Mouse (Mus musculus) cerebellum, postnatal 36 days (tissue): ENCODE results near the gene Sgsm3.

Experiments
- DNase-seq, 2 experiments: peaks; one replicate each; pipeline ENCODE4 v3.0.0; 2021 to 2022; ENCODE audit warnings: mixed read lengths in 2 of 2

Sgsm3 gene

DNA sequence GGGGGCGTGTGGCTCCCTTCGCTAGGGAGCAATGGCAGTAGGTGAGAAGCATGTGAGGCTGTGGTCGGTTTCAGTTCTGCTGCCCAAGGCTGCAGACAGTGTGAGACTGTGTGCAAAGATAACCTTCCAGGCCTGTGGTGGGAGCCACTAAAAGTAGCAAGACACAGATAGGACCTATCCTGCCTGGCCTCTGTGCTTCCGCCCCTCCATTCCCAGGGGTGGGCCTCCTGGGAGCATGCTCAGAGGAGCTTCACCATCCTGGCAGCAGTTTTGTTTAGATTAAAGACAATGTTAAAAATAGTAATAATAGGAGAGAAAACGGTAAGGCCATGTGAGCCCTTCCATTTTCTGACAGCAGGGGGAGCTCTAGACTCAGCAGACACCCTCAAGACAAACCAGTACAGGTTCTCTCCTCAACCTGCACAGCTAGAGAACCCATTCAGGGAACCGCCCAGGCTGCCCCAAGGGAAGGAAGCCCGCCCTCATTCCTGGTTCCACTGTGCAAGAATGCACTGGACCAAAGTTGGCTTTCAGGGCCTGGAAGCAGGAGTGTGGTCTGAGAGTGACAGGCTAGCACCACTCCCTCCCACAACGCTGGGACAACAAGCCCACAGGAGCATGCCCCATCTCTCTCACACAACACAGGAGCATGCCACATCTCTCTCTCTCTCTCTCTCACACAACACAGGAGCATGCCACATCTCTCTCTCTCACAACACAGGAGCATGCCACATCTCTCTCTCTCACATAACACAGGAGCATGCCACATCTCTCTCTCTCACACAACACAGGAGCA lies 50.0 kb downstream of the Sgsm3 start:
- peak; percentile 82 to 87 for DNase-seq

GRCm38 (mm10) chr15:81030891-81031425 lies 53.4 kb downstream of the Sgsm3 start:
- DNase-seq: no peak

- DNase-seq: no peak
Observed at GRCm38 (mm10) chr15:81031611-81032010, 54.0 kb downstream of the Sgsm3 start.

GRCm38 (mm10) chr15:81032941-81033629 lies 55.5 kb downstream of the Sgsm3 start:
- no peak for DNase-seq

DNA sequence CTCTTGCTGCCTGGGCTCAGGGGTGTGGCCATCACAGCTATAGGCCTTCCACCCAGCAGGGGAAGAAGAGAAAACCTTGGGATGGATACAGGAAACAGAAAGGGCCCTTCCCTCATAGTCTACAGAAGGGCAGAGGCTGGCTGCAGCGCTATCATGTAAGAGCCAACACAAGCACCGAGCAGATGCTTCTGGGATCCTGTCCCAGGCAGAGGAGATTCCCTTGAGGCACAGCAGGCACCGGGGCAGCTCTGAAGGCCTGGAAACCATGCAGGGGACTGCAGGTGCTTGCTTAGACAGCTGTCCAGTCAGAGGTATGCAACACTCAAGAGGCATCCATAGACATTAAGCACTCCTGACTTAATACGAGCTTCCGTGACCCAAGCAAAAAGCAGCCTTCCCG lies 56.6 kb downstream of the Sgsm3 start:
- no peak for DNase-seq

GRCm38 (mm10) chr15:81035417-81036162 lies 58.0 kb downstream of the Sgsm3 start:
- DNase-seq: no peak

GRCm38 (mm10) chr15:81038419-81038818 lies 60.9 kb downstream of the Sgsm3 start:
- no peak for DNase-seq

DNA sequence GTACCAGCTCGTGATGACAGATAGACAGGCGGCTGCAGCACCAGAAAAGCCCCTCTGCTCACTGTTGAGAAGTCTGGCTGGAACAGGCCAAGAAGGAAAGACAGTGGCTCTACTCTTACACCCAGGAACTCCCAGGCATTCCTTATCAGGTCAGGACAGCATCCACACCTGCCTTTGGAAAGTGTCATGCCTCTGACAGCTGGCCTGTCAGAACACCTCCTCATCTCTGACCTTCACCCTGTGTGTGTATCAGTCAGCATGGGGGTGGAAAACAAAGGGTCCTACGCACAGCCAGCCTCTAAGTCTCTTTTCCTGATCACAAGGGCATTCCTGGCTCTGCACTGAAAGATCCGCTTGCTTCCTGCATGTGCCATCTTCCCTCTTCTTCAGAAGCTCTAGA lies 64.2 kb downstream of the Sgsm3 start:
- no peak for DNase-seq

DNA sequence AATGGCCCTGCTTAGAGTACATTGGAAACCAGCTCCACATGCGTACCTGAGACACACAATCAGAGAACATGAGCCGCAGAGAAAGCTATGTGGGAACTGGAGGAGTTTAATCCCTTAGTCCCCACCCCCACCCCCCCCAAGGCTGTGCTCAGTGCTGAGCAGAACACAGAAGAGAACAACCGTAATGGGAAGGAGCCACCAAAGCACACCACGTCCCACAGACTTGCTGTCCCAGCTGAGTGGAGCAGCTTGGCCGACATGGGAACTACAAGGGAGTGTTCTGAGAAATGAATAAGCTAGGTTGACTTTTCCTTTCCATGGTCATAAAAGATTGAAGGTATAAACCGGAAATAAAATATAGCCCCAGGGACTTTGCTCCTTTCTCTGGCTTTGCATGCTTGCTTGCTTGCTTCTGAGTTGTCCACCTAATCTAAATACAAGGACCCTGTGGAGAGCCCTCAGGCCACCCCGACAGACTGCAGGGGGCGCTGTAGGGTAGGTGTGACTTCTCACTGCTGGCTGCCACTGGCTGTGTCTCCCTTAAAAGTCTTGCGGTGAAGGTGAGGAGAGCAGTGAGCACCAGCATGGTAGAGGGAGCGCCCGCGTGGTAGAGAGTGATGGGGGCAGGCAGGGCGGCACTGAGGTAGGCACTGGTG lies 64.8 kb downstream of the Sgsm3 start:
- DNase-seq: peak in 1 of 2 experiments; percentile 27

DNA sequence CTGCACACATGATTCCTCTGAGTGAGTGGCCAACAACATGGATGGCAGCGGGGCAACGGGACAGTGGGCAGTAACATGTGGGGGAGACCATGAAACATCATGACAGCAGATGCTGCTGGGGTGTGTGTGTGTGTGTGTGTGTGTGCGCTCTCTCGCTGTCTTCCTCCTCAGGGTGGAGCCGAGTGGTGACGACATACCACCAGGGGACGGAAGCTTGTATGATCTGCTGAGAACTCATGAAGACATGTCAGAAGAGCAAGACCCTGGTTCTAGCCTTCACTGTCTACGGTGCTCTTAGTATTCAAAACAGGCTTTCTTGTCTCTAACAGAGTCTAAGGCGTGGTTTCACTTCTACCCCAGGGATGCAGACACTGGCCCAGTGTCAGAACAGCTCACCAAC lies 66.9 kb downstream of the Sgsm3 start:
- no peak for DNase-seq

DNA sequence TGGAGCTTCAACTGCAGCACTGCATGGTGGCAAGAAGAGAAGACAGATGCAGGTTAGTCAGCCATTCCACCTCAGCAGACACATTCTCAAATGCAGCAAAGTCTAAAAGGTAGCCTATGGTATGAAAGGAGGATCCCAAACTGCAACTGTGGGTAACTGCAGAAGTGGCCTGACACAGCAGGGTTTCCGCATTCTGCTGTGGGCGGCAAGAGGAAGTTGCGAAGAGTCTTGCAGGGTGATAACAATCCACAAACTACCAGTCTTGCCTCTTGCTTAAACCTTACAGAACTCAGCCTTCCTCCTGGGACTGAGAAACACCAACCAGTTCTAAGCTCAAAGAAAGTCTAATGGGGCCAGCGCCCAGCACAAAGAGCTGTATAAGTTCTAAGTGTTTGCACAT lies 67.8 kb downstream of the Sgsm3 start:
- no peak for DNase-seq

GRCm38 (mm10) chr15:81046061-81046460 lies 68.5 kb downstream of the Sgsm3 start:
- no peak for DNase-seq

- no peak for DNase-seq
Observed at GRCm38 (mm10) chr15:81047497-81047896, 69.9 kb downstream of the Sgsm3 start.

- no peak for DNase-seq
Observed at GRCm38 (mm10) chr15:81049401-81050053, 72.0 kb downstream of the Sgsm3 start.

- no peak for DNase-seq
Observed at GRCm38 (mm10) chr15:81050488-81050887, 72.9 kb downstream of the Sgsm3 start.

DNA sequence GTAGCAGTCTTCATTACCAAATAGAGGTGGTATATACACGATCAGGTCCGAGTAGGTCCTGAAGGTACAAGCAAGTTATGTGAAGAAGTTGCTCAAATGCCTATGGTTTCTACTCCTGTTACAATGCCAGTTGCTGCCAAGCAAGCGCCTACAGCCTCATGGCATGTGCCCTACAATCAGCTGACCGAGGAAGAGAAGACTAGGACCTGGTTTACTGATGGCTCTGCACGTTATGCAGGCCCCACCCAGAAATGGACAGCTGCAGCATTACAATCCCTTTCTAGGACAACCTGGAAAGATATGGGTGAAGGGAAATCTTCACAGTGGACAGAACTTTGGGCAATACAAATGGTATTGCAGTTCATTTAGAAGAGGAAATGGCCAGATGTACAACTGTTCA lies 74.9 kb downstream of the Sgsm3 start:
- no peak for DNase-seq

DNA sequence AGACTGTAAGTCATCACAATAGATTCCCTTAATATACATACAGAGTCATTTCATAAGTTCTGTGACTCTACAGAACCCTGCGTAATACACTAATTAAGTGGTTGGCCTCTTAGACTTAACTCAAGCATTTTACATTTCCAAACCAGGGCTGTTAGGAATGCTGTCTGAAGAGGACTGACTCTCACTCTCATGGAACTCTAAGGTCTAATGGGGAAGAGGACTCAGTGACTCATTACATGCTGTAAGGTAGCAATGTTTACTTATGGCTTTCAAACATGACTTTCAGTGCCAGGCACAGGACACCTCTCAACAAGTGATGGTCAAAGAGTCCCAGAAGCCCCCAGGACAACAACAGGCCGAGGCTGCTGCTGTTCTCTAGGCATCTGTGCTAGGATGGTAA lies 77.9 kb downstream of the Sgsm3 start:
- DNase-seq: no peak

DNA sequence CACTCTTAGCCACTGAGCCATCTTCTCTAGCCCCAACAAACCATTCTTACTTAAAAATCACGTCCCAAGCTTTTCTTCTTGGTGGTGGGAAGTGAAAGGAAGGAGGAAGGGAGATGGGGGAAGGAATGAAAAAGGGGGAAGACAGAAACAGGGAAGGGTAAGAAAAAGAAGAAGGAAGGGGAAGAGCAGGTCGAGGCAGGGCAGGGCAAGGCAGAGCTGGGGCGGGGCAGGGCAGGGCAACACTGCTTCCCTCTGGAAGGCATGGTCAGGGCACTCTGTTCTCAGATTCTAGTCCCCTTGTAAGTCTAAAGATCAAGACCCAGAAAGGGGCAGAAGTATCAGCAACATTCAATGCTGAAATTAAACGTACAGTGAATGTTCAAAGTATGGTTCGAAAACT lies 80.2 kb downstream of the Sgsm3 start:
- no peak for DNase-seq

- DNase-seq: no peak
Observed at GRCm38 (mm10) chr15:81060975-81061374, 83.4 kb downstream of the Sgsm3 start.
